Mouse (Mus musculus): ENCODE measurements around the gene Mdm2. TPM values are rescaled to one million over a fixed set of nuclear protein-coding genes. Genes with fewer than 3 reads are reported as not detected.
"Not testable (repeated sequence)": the region's sequence is repeated elsewhere in the genome, so short reads cannot be mapped to it uniquely, and the experiment has no call there.

Gene Mdm2
- 50.2 and 54.1 TPM in 2 replicates for polyA plus RNA-seq (2014; fragmentation: Nextera tagmentation; extraction: Ambion mirVana)

GRCm38 (mm10) chr10:117710604-117711141 is at the start of gene Mdm2:
Gene Mdm2, minus strand, starts transcription at chr10:117710758.
- WGBS: under 1% methylated on average over 52 of the region's 52 CpGs
- H3K27ac ChIP-seq (ENCODE audit: low read length): peak within 1 kb of the TSS; percentile 98
- H3K9ac ChIP-seq (replicated peaks; ENCODE audit: low read depth, low read length): peak within 1 kb of the TSS; percentile 99
- no peaks in the 10 kb centered on the region for H3K27me3 ChIP-seq (ENCODE audit: control insufficient read depth, insufficient read depth, low read length)
- peaks cover 12% of the 10 kb centered on the region for H3K36me3 ChIP-seq (ENCODE audit: control insufficient read depth, insufficient read depth, low read length)
- peak within 1 kb of the TSS; percentile 70 for H3K4me2 ChIP-seq (replicated peaks; ENCODE audit: low read depth, low read length)
- no peaks in the 10 kb centered on the region for H3K9me3 ChIP-seq (ENCODE audit: control insufficient read depth, low read depth, low read length)
- peaks cover 4% of the 10 kb centered on the region; the same call in 1 of the 2 replicates for H3K4me1 ChIP-seq (ENCODE audit: control insufficient read depth, insufficient read depth, low read length)
- H3K4me3 ChIP-seq (ENCODE audit: low read depth, low read length): peak within 1 kb of the TSS; percentile 81
- ATAC-seq (ENCODE audit: insufficient number of reproducible peaks, insufficient read depth, low FRiP score, low read depth): peak; percentile 94

- 94% methylated on average over 10 of the region's 10 CpGs for WGBS
- no peak for ATAC-seq (ENCODE audit: insufficient number of reproducible peaks, insufficient read depth, low FRiP score, low read depth)
- H3K4me1 ChIP-seq (ENCODE audit: control insufficient read depth, insufficient read depth, low read length): no peaks in the 10 kb centered on the region
- H3K36me3 ChIP-seq (ENCODE audit: control insufficient read depth, insufficient read depth, low read length): peaks cover 84% of the 10 kb centered on the region
- H3K4me3 ChIP-seq (ENCODE audit: low read depth, low read length): no peak overlapping the region
- H3K4me2 ChIP-seq (replicated peaks; ENCODE audit: low read depth, low read length): no peak overlapping the region
- no peaks in the 10 kb centered on the region for H3K9me3 ChIP-seq (ENCODE audit: control insufficient read depth, low read depth, low read length)
- H3K9ac ChIP-seq (replicated peaks; ENCODE audit: low read depth, low read length): no peak overlapping the region
- H3K27me3 ChIP-seq (ENCODE audit: control insufficient read depth, insufficient read depth, low read length): no peaks in the 10 kb centered on the region
- H3K27ac ChIP-seq (ENCODE audit: low read length): no peak overlapping the region
Measured at GRCm38 (mm10) chr10:117759844-117760630, 49.5 kb upstream of the Mdm2 start.

- no peak overlapping the region for H3K4me3 ChIP-seq (ENCODE audit: low read depth, low read length)
- ATAC-seq (ENCODE audit: insufficient number of reproducible peaks, insufficient read depth, low FRiP score, low read depth): no peak
- H3K4me2 ChIP-seq (replicated peaks; ENCODE audit: low read depth, low read length): no peak overlapping the region
- H3K36me3 ChIP-seq (ENCODE audit: control insufficient read depth, insufficient read depth, low read length): peaks cover 83% of the 10 kb centered on the region
- no peaks in the 10 kb centered on the region for H3K4me1 ChIP-seq (ENCODE audit: control insufficient read depth, insufficient read depth, low read length)
- H3K27ac ChIP-seq (ENCODE audit: low read length): no peak overlapping the region
- H3K9ac ChIP-seq (replicated peaks; ENCODE audit: low read depth, low read length): no peak overlapping the region
- WGBS: 89% methylated on average over 18 of the region's 18 CpGs
- no peaks in the 10 kb centered on the region for H3K9me3 ChIP-seq (ENCODE audit: control insufficient read depth, low read depth, low read length)
- H3K27me3 ChIP-seq (ENCODE audit: control insufficient read depth, insufficient read depth, low read length): no peaks in the 10 kb centered on the region
Measured at GRCm38 (mm10) chr10:117758749-117759727, 48.5 kb upstream of the Mdm2 start.

DNA sequence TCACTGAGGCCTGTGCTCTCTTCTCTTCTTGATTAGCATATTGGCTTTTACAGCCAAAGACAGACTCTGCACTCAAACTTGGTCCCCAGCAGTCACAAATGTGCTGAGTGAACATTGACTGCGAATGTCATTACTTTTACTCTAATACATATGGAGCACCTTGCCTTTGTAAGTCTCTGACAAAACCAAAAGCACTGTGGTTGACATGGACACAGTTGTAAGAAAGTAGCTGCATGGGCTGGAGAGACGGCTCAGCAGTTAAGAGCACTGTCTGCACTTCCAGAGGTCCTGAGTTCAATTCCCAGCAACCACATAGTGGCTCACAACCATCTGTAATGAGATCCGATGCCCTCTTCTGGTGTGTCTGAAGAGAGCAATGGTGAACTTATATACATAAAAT is 47.8 kb upstream of the Mdm2 start:
- H3K27ac ChIP-seq (ENCODE audit: low read length); H3K9ac ChIP-seq (replicated peaks; ENCODE audit: low read depth, low read length); H3K9me3 ChIP-seq (ENCODE audit: control insufficient read depth, low read depth, low read length); H3K4me1 ChIP-seq (ENCODE audit: control insufficient read depth, insufficient read depth, low read length); H3K27me3 ChIP-seq (ENCODE audit: control insufficient read depth, insufficient read depth, low read length); ATAC-seq (ENCODE audit: insufficient number of reproducible peaks, insufficient read depth, low FRiP score, low read depth); H3K4me3 ChIP-seq (ENCODE audit: low read depth, low read length); H3K4me2 ChIP-seq (replicated peaks; ENCODE audit: low read depth, low read length): not testable (repeated sequence)
- H3K36me3 ChIP-seq (ENCODE audit: control insufficient read depth, insufficient read depth, low read length): peaks cover 78% of the 10 kb centered on the region
- 97% methylated on average over 3 of the region's 3 CpGs for WGBS

- no peak for ATAC-seq (ENCODE audit: insufficient number of reproducible peaks, insufficient read depth, low FRiP score, low read depth)
- Histone ChIP-seq H3K27ac (ENCODE audit: low read length) (no peak overlapping the region), H3K9ac (replicated peaks; ENCODE audit: low read depth, low read length) (no peak overlapping the region), H3K9me3 (ENCODE audit: control insufficient read depth, low read depth, low read length) (no peaks in the 10 kb centered on the region), H3K4me3 (ENCODE audit: low read depth, low read length) (no peak overlapping the region), H3K27me3 (ENCODE audit: control insufficient read depth, insufficient read depth, low read length) (no peaks in the 10 kb centered on the region), H3K36me3 (ENCODE audit: control insufficient read depth, insufficient read depth, low read length) (peaks cover 74% of the 10 kb centered on the region), H3K4me2 (replicated peaks; ENCODE audit: low read depth, low read length) (no peak overlapping the region), H3K4me1 (ENCODE audit: control insufficient read depth, insufficient read depth, low read length) (no peaks in the 10 kb centered on the region)
- WGBS: 95% methylated on average over 7 of the region's 7 CpGs
Measured at GRCm38 (mm10) chr10:117757796-117758342, 47.3 kb upstream of the Mdm2 start.

GRCm38 (mm10) chr10:117757259-117757658 is 46.7 kb upstream of the Mdm2 start:
- H3K36me3 ChIP-seq (ENCODE audit: control insufficient read depth, insufficient read depth, low read length): peaks cover 73% of the 10 kb centered on the region
- no peak overlapping the region for H3K27ac ChIP-seq (ENCODE audit: low read length)
- no peak overlapping the region for H3K4me3 ChIP-seq (ENCODE audit: low read depth, low read length)
- 89% methylated on average over 1 of the region's 1 CpGs for WGBS
- H3K9ac ChIP-seq (replicated peaks; ENCODE audit: low read depth, low read length): no peak overlapping the region
- no peaks in the 10 kb centered on the region for H3K4me1 ChIP-seq (ENCODE audit: control insufficient read depth, insufficient read depth, low read length)
- no peak overlapping the region for H3K4me2 ChIP-seq (replicated peaks; ENCODE audit: low read depth, low read length)
- no peaks in the 10 kb centered on the region for H3K9me3 ChIP-seq (ENCODE audit: control insufficient read depth, low read depth, low read length)
- ATAC-seq (ENCODE audit: insufficient number of reproducible peaks, insufficient read depth, low FRiP score, low read depth): no peak
- H3K27me3 ChIP-seq (ENCODE audit: control insufficient read depth, insufficient read depth, low read length): no peaks in the 10 kb centered on the region

GRCm38 (mm10) chr10:117756784-117757183 is 46.2 kb upstream of the Mdm2 start:
- H3K27ac ChIP-seq (ENCODE audit: low read length): no peak overlapping the region
- no peaks in the 10 kb centered on the region for H3K9me3 ChIP-seq (ENCODE audit: control insufficient read depth, low read depth, low read length)
- no peak overlapping the region for H3K4me2 ChIP-seq (replicated peaks; ENCODE audit: low read depth, low read length)
- no peak for ATAC-seq (ENCODE audit: insufficient number of reproducible peaks, insufficient read depth, low FRiP score, low read depth)
- H3K4me3 ChIP-seq (ENCODE audit: low read depth, low read length): no peak overlapping the region
- H3K4me1 ChIP-seq (ENCODE audit: control insufficient read depth, insufficient read depth, low read length): no peaks in the 10 kb centered on the region
- peaks cover 73% of the 10 kb centered on the region for H3K36me3 ChIP-seq (ENCODE audit: control insufficient read depth, insufficient read depth, low read length)
- no peak overlapping the region for H3K9ac ChIP-seq (replicated peaks; ENCODE audit: low read depth, low read length)
- no peaks in the 10 kb centered on the region for H3K27me3 ChIP-seq (ENCODE audit: control insufficient read depth, insufficient read depth, low read length)
- 92% methylated on average over 5 of the region's 5 CpGs for WGBS
